Mouse (Mus musculus): Measurements from ENCODE around the gene Srprb. TPM values are rescaled to one million over a fixed set of nuclear protein-coding genes. Genes with fewer than 3 reads are reported as not detected.

The Srprb gene
- polyA plus RNA-seq, 1 experiment from 2014 or later: 60.9 TPM

- Histone ChIP-seq H3K27ac (ENCODE audit: low read length) (no peak overlapping the region), H3K4me3 (ENCODE audit: low read length) (no peak overlapping the region), H3K4me2 (ENCODE audit: low read depth, low read length) (no peak overlapping the region), H3K4me1 (replicated peaks; ENCODE audit: control insufficient read depth, insufficient read depth, low read length) (no peaks in the 10 kb centered on the region), H3K36me3 (ENCODE audit: control insufficient read depth, insufficient read depth, low read length) (no peaks in the 10 kb centered on the region), H3K9ac (ENCODE audit: low read length) (no peak overlapping the region), H3K9me3 (ENCODE audit: control insufficient read depth, low read length) (no peaks in the 10 kb centered on the region), H3K27me3 (ENCODE audit: control insufficient read depth, insufficient read depth, low read depth, low read length) (no peaks in the 10 kb centered on the region)
- 82% methylated on average over 7 of the region's 7 CpGs for WGBS
- no peak for ATAC-seq (ENCODE audit: low read depth)
Measured at GRCm38 (mm10) chr9:103141266-103141665, 60.7 kb downstream of the Srprb start.

- H3K4me2 ChIP-seq (ENCODE audit: low read depth, low read length): no peak overlapping the region
- H3K9ac ChIP-seq (ENCODE audit: low read length): no peak overlapping the region
- H3K9me3 ChIP-seq (ENCODE audit: control insufficient read depth, low read length): no peaks in the 10 kb centered on the region
- no peaks in the 10 kb centered on the region for H3K4me1 ChIP-seq (replicated peaks; ENCODE audit: control insufficient read depth, insufficient read depth, low read length)
- H3K27ac ChIP-seq (ENCODE audit: low read length): no peak overlapping the region
- ATAC-seq (ENCODE audit: low read depth): no peak
- 72% methylated on average over 6 of the region's 6 CpGs for WGBS
- H3K36me3 ChIP-seq (ENCODE audit: control insufficient read depth, insufficient read depth, low read length): no peaks in the 10 kb centered on the region
- H3K4me3 ChIP-seq (ENCODE audit: low read length): no peak overlapping the region
- H3K27me3 ChIP-seq (ENCODE audit: control insufficient read depth, insufficient read depth, low read depth, low read length): no peaks in the 10 kb centered on the region
Measured at GRCm38 (mm10) chr9:103140384-103140783, 61.6 kb downstream of the Srprb start.

- ATAC-seq (ENCODE audit: low read depth): no peak
- 65% methylated on average over 6 of the region's 6 CpGs for WGBS
Measured at GRCm38 (mm10) chr9:103139481-103139880, 62.5 kb downstream of the Srprb start.

More at GRCm38 (mm10) chr9:103139481-103139880, 62.5 kb downstream of the Srprb start:
- Histone ChIP-seq H3K9ac (ENCODE audit: low read length) (no peak overlapping the region), H3K4me1 (replicated peaks; ENCODE audit: control insufficient read depth, insufficient read depth, low read length) (no peaks in the 10 kb centered on the region), H3K36me3 (ENCODE audit: control insufficient read depth, insufficient read depth, low read length) (no peaks in the 10 kb centered on the region), H3K4me2 (ENCODE audit: low read depth, low read length) (no peak overlapping the region), H3K9me3 (ENCODE audit: control insufficient read depth, low read length) (no peaks in the 10 kb centered on the region), H3K4me3 (ENCODE audit: low read length) (no peak overlapping the region), H3K27me3 (ENCODE audit: control insufficient read depth, insufficient read depth, low read depth, low read length) (no peaks in the 10 kb centered on the region), H3K27ac (ENCODE audit: low read length) (no peak overlapping the region)

Other genes with a start within 250 kb of the Srprb start
- gene Slco2a1, start 213.4 kb downstream of the Srprb start, polyA plus RNA-seq (2015; fragmentation: Nextera tagmentation; extraction: Ambion mirVana): 21.0 and 21.4 TPM in 2 replicates
- 3.3 and 3.6 TPM in 2 replicates for gene Rab6b, start 90.3 kb downstream of the Srprb start, polyA plus RNA-seq (2015; fragmentation: Nextera tagmentation; extraction: Ambion mirVana)
- gene Gm20425, start 28.2 kb upstream of the Srprb start, polyA plus RNA-seq (2015; fragmentation: Nextera tagmentation; extraction: Ambion mirVana): 0.50 and 5.7 TPM in 2 replicates
- gene Trf, start 28.3 kb upstream of the Srprb start, polyA plus RNA-seq (2015; fragmentation: Nextera tagmentation; extraction: Ambion mirVana): 161 and 437 TPM in 2 replicates
- 2.3 and 4.0 TPM in 2 replicates for gene 1300017J02Rik, start 102.9 kb upstream of the Srprb start, polyA plus RNA-seq (2015; fragmentation: Nextera tagmentation; extraction: Ambion mirVana)
- gene Topbp1, start 103.1 kb upstream of the Srprb start, polyA plus RNA-seq (2015; fragmentation: Nextera tagmentation; extraction: Ambion mirVana): 57.7 and 64.0 TPM in 2 replicates
- 88.8 and 92.7 TPM in 2 replicates for gene Cdv3, start 163.7 kb upstream of the Srprb start, polyA plus RNA-seq (2015; fragmentation: Nextera tagmentation; extraction: Ambion mirVana)